Mouse (Mus musculus) R1 (cell line): ENCODE measurements around the gene Arid1a.

ENCODE experiments used
- DNase-seq: peaks from one replicate; pipeline ENCODE4 v3.0.0-alpha.2; 2018; ENCODE audit warnings: low read depth, low spot score

The Arid1a gene

GRCm38 (mm10) chr4:133756514-133757268 lies at the start of gene Arid1a:
TSS of gene Arid1a (minus strand) at chr4:133756769.
- peak; percentile 97 for DNase-seq

DNA sequence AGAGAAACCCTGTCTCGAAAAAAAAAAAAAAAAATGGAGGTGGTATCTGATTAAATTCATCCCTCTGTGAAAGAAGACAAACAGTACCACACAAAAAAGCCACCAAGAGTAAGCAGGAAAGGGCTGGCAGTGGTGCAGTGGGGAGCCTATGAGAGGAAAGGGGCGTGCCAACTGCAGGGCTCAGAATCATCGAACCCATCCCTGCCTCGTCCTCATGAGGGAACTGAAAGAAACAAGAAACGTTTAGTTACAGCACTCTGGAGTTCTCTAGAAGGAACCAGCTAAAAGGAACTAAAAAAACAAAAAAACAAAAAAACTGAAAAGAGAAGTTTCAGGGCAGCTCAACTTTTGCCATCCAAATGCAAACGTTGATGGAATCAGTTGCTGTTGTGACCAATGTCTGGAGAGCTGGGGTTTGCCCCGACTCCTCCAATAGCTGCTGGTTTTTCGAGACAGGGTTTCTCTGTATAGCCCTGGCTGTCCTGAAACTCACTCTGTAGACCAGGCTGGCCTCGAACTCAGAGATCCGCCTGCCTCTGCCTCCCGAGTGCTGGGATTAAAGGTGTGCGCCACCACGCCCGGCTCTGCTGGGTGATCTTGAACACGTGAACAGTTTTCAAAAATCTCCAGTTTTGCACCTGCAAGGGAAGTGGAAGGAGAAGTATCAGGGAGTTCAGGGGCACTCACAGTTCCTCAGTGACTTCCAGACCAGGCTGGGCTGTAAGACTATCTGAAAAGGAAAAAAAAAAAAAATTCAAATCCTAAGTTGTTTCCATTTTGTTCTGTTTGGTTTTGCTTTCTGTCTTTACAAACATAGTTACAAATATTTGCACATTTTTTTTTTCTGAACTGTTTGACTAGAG lies 48.1 kb upstream of the Arid1a start:
- peak; percentile 55 for DNase-seq

GRCm38 (mm10) chr4:133800589-133800988 lies 44.0 kb upstream of the Arid1a start:
- no peak for DNase-seq

GRCm38 (mm10) chr4:133793269-133793668 lies 36.7 kb upstream of the Arid1a start:
- no peak for DNase-seq

GRCm38 (mm10) chr4:133774570-133775554 lies 18.3 kb upstream of the Arid1a start:
- no peak for DNase-seq

DNA sequence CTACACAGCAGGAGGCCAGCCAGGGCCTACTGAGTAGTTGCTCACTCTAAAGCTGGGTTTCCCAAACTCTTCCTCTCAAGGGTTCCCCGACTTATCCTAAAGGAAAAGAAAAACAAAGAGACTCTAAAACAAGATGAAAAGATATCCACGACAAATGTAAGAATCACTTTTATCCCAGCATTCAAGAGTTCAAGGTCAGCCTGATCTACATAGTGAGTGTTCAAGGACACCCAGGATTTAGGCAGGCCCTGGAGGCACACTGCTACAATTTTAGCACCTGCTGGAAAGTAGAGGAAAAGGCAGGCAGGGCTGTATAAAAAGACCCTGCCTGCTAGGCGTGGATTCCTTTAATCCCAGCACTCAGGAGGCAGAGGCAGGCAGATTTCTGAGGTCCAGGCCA lies 12.6 kb upstream of the Arid1a start:
- DNase-seq, result peak; percentile 89

DNA sequence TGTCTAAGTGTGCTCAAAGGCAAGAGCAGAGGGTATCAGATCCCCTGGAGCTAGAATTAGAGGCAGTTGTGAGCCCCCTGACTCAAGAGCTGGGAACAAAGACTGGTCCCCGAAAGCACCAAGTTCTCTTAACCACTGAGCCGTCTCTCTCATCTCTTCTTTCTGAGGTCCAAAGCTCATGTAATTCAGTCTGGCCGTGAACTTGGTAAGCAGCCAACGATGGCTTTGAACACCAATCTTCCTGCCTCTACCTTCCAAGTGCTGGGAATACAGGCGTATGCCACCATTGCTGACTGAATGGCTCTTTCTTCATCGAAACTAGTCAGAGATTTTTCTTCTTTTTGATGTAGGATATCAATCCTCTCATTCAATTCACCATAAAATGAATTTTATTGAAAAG lies 6.5 kb upstream of the Arid1a start:
- no peak for DNase-seq

- no peak for DNase-seq
Measured at GRCm38 (mm10) chr4:133759659-133760058, 3.1 kb upstream of the Arid1a start.

DNA sequence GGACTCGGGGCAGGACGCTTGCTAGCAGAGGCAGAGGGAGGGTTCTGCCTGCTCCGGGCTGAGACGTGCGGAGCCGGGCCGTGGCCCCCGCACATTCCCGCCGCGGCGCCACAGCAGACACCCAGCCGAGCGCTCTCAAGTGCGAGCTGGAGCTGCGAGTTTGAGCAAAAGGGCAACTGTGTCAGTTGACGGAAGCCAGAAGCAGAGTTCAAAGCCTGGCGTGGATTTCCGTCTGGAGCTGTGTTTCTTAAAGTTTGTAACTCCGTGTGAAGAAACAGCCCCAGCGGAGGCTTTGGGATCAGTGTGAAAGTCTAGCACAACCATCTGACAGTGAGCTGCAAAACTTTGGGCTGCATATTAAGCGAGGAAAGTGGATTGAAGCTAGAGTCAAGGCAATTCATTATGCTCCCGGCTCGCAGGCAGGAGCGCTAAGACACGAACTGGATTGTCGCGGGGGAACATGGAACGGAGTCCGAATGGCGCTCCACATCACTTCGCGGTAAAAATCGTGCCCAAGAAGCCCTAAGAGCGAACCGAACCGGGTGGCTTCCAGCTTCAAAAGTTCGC lies 783 bp upstream of the Arid1a start:
- peak; percentile 98 for DNase-seq

DNA sequence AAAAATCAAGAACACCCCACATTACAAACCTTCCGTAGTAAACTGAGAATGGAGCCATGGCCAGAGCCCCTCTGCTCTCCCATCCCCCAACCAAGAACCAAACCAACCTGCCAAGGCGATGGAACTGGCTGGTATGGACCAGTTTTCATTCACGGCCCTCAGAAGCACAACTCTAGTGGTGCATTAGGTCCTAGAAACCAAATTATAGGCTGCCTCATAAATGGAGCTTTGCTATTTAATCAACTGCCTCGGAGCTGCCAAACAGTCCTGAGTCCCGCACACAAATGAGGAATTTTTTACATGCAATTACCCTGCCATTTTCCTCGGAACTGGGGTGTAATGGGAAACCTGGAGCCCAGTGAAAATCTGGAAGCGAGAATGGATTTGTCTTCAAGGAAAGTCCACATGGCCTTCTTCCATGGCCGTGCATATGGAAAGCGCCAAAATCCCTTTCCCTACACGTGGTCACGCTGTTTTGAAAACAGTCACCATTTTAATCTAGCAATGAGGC lies 653 bp downstream of the Arid1a start:
- DNase-seq, result peak; percentile 57

GRCm38 (mm10) chr4:133754871-133755765 lies 1.5 kb downstream of the Arid1a start:
- peak; percentile 37 for DNase-seq

DNA sequence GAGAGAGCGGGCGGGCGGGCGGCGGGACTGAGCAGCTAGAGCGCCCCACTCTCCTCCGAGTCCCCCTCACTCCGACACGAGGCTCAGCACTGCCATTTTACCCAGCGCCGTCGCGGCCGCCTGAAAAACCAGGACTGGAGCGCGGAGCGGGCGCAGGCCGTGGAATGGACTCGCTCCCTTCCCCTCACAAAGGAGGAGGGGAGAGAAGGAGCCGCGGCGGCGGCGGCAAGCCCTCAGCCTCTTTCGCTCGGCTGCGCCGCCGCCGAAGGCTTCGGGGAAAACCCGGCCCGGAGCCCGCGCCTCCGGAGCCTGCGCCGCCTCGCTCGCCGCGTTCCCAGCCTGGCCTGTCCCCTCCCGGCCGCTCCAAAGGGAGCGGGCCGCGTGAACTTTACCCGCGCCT lies 2.3 kb downstream of the Arid1a start:
- peak; percentile 94 for DNase-seq

- DNase-seq, result peak; percentile 78
Measured at GRCm38 (mm10) chr4:133753375-133754190, 3.0 kb downstream of the Arid1a start.

GRCm38 (mm10) chr4:133752449-133753374 lies 3.9 kb downstream of the Arid1a start:
- peak; percentile 50 for DNase-seq

- DNase-seq, result peak; percentile 64
Measured at GRCm38 (mm10) chr4:133751521-133752448, 4.8 kb downstream of the Arid1a start.

DNA sequence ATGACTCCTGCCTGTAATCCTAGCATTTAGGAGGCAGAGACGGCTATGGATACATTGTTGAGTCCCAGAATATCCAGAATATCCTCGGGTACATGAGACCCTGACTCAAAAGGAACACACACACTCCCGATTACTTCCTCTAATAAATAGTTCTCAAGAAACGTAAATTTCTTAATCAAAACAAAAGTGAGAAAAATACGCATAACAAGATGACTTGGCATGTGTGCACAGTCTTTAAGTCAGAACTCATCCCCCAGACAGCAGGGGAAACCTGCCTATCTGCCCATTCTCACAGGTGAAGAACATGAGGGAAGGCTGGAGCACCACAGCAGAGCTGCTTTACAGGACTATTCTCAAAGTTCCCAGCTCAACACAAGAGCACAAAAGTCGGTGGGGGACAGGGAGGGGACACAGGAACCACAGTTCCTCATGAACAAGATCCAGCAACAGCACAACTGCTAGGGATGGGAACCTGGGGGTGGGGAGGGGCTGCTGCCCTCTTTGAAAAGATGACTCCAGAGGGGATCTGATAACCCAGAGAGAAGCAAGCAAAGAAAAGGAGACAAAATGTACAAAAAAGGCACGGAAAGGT lies 6.3 kb downstream of the Arid1a start:
- no peak for DNase-seq
